Mouse (Mus musculus) 3T3-L1 (cell line): ENCODE results near the gene D10Jhu81e.

Experiments
- DNase-seq: peaks from one replicate; pipeline ENCODE4 v3.0.0-alpha.2; 2015; ENCODE audit warnings: low read depth, low spot score

The D10Jhu81e gene

DNA sequence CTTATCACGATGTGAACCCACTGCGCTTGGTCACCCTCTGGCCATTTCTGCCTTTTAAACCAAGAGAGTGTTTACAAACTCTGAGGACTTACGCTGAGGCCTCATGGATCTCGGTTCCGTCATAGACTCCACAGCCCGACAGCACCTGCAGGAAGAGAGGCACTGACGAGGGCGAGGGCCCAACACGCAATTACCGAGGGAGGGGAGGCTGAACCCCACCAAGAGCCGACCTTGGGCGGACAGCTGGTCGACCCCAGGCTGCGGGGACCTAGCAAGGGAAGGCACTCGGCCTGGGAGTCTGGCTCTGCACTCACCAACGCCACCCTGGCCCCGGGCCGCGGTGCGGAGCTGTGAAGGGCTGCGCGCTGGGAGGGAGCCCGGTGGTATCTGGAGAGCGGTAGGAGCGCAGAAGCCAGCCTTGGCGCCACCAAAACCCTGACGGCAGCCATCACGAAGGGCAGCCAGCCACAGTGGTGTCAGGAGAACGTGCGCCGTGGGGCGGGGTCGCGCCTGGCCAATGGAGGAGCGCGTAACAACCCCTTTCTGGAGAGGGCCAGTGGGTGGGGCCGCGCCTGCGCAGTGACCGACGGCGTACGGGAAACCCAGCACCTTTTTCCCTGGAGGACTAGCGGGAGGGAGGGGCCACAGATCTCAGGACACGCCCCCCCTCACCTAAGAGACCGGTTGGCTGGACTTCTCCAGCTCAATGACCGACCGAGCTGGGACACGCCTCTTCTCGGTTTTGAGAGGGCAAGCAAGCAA lies at the start of gene D10Jhu81e:
D10Jhu81e (minus strand) TSS at position 502 of the 762 bp plus-strand sequence.
- peak; percentile 97 for DNase-seq

DNA sequence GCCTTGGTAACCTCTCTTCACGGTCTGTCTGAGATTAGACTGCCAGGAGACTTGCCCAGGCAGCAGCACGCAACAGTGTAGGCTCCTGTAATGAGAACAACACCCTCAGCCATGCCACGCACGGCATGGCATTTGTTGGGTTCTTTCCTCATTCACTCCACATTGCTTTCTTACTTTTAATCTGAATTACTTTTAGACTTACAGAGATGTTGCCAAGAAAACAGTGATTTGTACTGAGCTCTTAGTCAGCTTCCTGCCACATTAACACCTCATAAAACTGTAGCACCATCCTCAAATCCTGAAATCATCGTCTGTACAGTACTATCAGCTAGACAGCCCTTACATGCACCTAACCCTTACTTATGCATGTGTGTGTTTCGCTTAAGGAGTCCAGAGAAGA lies 49.0 kb upstream of the D10Jhu81e start:
- no peak for DNase-seq

DNA sequence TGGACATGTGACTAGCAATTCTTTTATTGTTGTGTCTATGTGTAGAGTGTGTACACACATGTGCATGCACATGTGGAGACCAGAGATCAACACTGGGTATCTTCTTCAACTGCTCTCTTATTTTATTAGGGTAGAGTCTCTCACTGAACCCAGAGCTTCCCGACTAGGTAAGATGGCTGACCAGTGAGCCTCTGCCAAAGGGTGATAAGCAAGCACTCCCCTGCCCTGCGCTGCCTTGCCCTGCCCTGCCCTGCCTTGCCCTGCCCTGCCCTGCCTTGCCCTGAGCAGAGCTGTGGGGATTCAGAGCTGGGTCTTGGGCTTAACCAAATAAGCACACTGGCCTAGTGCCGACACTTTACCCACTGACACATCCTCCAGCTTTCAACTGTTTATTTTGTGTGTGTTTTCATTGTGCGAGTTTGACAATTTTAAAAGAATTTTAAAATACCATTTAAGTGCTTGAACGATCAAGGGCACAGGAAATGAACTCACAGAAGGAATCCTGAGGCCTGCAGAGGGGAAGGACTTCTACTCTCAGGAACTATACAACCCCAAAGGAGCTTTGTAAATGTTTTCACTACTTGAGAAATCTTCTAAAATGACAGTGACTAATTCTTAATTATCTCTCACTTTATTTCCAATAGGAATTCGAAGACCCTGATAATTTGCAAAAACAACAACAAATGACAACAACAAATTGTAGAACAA lies 46.9 kb upstream of the D10Jhu81e start:
- no peak for DNase-seq

DNA sequence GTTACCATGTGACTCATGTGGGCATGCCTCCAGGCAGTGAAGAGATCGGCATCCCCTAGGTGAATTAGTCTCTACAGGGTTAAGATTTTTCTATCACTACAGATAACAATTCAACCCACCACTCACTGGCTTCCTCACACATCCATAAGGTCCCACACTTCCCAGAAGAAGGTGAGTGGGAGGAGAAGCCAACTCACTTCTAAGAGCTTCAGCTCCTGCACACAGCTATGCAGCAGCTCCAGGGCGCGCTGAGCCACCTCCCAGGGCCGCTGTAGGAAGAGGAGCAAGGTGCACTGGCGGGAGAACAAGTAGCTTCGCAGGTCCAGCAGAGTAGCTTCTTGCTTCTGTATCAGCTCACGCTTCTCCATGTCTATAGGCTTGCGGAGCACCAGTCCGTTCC lies 44.8 kb upstream of the D10Jhu81e start:
- DNase-seq, result no peak

DNA sequence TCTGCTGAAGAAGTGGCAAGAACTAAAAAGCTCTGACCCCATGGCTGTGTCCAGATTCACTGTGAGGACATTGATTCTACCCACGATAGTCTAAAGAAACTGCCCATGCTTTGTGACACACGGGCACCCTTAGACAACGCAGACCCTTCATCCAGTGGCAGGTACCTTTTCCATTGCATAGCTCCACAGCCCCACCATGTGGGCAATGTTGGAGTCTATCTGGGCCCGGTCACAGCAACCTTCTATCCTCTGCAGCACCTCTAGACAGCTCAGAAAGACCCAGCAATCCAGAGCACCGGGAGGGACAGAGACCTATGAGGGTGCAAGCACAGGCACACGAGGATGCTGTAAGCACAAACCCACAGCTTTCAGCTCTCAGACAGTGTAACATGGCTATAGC lies 41.7 kb upstream of the D10Jhu81e start:
- peak; percentile 6 for DNase-seq

DNA sequence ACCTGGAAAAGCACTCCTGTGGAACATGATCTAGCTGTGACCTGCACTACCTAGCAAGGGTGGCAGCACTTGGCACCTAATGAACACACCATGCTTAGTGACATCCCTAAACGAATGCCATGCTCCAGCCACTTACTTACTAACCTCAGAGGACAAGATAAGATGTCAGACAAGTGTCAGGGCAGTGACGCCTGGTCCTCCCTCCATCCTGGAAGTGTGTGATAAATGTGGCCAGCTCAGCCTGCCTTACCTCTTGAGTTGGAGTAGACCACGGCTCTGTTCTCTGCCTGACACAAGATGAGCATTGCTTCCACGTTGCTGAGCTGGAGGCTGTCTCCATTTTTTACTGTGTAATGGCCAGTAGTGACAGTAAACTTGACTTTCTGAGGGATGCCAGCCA lies 31.6 kb upstream of the D10Jhu81e start:
- no peak for DNase-seq

DNA sequence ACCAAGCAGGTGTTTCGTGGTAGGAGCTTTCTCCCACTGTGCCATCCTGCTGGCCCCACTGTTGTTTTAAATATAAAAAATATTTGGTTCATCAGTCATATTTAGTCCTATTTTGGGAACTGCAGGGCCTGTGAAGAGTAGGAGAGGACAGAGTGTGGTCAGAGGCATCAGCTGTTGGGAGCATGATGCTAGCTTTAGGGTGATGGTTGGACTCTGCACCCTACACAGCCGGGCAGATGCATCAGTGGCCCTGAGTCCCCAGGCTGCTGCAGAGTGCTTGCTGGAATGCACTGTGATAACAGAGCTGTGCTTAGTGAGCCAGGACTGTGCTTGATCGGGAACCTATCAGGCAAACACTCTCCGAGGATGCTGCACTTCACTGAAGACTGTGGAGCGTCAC lies 23.4 kb upstream of the D10Jhu81e start:
- no peak for DNase-seq

DNA sequence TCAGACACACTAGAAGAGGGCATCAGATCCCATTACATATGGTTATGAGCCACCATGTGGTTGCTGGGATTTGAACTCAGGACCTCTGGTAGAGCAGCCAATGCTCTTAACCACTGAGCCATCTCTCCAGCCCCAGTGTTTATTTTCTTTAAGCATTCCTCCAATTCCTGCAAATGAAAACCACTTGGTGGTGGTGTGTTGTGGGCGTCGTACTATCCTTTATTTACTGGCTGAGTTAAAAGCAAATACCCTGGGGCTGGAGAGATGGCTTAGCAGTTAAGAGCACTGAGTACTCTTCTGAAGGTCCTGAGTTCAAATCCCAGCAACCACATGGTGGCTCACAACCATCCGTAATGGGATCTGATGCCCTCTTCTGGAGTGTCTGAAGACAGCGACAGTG lies 16.5 kb upstream of the D10Jhu81e start:
- peak; percentile 58 for DNase-seq

DNA sequence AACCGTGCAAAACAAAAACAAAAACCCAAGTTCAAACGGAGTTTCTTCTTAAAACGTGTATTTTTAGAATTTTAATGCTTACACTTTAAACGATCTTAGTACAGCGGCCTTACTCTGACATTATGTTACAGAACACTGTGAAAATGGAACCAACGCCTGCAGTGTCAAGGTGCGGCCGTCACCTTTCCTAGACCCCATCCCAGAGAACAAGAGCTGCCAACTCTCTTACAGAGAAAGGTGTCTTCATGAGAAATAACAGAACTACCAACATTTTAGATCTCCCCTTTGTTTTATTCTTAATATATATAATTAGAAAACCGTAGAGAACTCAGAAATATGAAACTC lies 15.8 kb upstream of the D10Jhu81e start:
- no peak for DNase-seq

DNA sequence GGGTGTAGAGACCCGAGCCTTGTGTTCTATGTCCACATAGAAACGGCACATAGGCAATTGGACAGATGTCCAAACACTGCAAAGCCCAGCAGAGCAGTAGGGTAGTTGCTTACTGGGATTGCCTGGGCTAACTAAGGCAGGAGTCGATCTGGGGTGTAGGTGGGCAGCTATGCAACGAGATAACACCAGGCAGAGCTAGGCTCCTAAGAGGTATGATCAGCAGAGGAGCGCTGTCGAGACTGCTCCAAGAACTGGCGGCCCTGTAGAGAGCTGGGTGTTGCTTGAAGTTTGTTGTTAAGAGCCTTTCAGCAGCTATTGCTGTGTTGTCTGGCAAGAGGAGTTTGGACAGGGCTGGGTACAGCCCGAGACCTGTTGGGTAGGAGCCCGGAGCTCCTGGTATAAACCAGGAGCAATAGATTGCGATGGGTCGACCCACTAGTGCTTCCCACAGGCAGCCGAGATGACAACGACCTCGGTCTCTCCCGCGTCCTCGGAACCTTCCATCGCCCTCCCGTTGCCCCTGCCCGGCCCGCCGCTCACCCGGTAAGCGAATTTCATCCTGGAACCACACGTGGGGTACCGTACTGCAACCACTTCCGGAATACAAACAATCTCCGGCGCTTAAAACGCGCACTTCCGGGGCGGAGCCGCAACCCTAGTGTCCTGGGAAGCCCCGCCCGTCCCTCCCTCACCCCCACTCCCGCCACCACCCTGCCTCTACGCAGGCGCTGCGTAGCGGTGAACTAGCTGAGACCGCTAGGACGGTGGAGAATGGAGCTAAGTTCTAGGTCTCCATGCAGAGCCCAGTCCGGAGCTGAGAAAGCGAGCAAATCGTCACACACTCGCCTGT lies 15.2 kb upstream of the D10Jhu81e start, which contains the start of gene Pwp2:
Pwp2 (minus strand) TSS at position 619 of the 850 bp plus-strand sequence.
- peak; percentile 96 for DNase-seq

DNA sequence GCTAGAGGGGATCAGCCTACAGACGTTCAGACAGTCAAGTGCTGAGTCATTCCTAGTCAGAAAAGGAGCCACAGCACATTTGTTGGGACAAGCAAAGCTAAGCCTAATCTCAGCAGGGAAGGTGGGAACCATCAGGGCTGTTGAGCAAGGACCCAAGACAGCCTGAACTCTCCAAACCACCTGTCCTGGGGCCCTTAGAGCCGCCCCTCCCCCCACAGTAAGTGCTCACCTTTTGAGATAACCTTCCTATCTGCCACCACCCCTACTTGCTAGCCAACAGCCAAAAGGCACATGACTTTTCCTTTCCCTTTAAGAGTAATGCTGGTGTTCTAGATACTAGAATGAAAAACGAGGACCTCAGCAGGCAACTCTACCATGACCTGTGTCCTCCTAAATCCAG lies 14.0 kb upstream of the D10Jhu81e start:
- DNase-seq, result no peak

DNA sequence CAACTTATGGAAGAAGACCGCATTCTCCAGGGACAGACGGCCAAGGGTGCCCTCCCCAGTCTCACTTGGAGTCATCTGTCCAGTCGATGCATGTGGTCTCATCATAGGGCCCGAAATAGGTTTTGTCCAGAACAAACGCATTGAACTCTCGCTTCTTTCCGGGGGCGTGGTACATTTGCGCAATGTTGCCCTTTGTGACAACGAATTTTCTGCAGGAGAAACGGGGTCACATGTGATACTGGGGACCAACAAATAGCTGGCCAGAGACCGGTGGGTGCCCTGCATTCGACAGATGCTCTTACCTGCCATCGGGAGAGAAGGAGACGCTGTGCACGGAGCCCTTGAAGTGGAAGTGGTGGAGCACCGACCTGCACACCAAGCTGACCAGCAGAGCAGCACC lies 12.7 kb upstream of the D10Jhu81e start:
- DNase-seq, result no peak

DNA sequence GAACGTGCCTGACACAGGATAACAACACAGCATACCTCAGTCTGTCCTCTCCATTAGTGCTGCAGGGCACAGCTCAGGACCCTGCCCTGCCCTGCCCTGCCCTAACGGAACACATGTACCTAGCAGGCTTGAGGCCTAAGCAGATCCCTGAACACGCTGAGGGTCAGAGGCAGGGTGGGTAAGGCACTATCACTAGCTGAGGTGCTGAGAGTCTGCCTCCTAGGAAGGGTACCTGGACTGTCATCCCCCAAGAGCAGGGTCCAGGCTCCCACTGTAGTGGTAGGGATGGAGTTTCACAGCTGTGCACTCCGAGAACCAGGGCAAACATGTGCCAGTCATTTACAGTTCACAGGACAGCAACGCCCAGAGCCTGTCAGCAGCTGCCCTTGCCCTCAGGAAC lies 4.9 kb upstream of the D10Jhu81e start:
- DNase-seq, result no peak

DNA sequence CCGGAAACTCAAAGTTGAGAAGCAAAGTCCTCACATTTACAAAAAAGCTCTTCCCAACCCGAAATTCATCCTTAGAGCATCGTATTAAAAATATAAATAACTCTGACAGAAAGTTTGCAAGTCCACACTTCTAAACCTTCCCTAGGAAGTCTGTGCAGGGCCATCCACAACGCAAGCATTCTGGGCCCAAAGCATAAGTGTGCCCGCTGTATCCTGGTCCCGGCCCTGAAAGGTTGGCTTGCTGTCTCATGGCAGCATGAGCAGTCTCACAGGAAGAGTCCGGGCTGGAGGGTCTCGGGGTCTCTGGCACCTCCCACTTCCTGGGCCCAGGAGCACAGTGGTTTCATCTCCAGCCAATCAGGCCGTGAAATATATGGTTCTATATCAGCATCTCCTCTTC lies 2.0 kb upstream of the D10Jhu81e start:
- DNase-seq, result no peak

DNA sequence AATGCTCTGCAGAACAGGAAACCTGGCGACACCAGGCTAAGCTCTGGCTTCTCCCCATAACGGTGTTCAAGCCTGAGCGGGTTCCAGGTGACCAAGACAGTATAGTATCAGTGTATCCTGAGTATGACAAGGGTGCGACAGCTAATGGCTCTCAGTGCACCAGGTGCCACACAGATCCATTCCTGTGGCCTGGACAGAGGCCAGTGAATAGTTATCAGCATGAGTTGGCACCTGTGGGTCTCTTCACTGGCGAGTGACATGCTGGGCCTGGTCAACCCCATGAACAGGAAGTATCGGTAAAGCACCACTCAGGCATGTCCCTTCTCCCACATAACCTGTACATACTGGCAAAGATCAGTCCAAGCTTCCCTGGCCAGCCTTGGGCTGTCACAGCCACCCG lies 1.5 kb upstream of the D10Jhu81e start:
- peak; percentile 33 for DNase-seq

DNA sequence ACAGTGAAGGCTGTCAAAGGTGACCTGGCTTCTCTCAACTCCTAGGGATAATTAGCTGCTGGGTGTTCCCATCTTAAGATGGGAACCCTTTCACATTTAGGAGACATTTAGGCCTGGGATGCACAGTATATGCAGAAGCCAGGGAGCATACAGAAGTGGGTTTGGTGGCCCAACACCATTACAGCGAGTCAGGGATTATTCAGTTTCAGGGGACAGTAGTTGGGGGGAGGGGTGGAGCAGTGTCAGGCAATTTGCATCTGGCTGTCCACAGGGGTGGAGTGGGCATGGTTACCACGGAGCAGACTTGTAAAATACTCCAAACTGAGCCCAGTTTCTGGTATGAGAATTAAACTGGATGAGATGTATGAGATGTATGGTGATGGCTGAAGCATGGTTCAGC lies 863 bp upstream of the D10Jhu81e start:
- no peak for DNase-seq

DNA sequence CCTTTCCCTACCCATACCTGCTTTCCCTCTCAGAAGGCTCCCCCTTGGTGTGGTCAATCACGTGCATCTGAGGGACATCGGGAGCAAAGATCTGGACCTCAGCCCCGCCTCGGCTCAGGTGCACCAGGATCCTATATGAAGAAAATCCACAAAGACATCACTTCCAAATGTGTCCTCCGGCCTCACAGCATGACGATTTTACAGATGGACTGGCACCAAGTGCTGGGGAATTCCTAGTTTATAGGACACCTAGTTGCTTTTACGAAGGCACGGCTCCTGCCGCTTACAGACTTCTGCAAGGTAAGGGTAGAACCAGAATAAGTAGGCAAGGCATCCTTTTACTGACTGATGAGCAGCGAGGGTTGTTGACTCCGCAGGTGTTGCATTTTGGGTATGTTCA lies 790 bp downstream of the D10Jhu81e start:
- no peak for DNase-seq

DNA sequence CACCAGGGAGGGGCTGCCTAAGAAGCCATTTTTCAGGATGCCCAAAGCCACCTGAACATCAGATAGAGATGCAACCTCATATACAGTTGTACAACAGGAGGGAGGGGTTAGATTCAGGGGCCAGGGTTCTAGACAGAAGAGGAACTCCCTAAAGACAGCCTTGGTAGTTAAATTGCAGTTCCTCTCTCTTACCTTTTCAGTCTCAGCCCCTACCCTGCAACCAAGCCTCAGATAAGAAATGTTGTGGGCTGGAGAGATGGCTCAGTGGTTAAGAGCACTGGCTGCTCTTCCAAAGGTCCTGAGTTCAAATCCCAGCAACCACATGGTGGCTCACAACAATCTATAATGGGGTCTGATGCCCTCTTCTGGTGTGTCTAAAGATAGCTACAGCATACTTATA lies 1.8 kb downstream of the D10Jhu81e start:
- no peak for DNase-seq

DNA sequence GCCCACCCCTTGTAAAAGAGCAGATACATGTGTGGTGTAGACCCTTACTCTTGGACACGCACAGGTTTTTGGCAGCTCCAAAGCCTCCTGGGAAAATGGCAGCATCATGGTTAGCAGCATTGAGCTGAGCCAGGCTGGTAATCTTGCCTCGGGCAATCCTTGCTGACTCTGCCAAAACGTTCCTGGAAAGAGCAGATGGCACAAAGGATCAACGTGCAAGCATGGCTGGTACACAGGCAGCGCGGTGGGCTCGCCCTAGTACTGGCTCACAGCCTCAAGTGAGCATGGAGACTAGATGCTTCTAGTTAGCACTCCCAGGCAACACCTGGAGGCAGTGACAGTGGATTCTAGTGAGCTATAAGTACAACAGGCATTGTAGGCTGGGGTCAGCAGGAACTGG lies 2.2 kb downstream of the D10Jhu81e start:
- no peak for DNase-seq

DNA sequence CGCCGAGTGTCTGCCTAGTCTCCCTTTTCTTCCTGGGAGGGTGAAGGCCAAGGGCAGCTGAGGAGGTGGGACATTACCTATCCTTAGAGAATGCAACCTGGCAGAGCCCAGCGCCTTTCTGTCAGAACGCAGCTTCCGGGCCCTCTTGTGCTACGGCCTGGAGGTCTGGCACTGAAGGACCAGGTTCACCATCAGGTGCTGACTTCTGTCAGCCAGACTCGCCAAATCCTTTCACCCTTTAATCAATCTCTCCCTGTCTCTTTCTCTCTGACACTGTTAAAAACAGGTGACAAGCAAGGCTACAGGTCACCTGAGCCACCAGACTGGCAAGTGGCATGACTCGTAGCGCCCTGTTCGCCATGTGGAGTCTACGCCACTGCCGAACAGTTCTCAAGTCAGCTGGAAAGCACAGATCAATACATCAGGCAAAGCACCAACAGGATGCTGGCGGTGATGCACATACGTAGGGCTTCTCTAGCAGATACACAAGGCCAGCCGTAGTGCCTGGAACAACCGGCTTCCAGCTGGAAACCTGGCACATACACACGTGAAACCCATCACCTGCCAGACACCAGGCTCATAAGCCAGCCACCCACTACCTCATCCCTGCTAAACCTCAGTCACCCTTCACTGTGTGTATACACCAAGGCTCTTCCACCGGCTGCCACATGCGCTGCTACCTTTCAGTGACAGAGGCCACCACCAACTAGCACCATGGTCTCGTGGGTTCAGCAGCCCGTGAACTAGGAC lies 4.2 kb downstream of the D10Jhu81e start:
- no peak for DNase-seq

DNA sequence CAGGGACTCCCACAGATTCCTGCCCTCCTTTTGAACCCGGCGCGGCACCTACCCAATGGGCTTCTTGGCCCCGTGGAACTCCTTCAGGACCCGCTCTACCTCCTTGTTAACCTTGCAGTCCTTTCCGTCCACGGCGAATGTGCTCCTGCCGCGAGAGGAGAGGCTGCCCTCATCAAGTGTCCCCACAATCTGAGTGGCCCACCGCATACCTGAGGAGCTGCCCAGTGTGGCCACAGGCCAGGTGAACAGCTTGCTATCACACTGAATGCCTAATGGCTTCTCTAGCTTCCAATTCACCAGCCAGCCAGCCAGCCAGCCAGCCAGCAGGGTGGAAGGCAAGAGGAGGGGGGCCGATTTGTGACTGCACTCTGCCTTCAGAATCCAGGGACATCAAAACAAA lies 4.8 kb downstream of the D10Jhu81e start:
- no peak for DNase-seq

DNA sequence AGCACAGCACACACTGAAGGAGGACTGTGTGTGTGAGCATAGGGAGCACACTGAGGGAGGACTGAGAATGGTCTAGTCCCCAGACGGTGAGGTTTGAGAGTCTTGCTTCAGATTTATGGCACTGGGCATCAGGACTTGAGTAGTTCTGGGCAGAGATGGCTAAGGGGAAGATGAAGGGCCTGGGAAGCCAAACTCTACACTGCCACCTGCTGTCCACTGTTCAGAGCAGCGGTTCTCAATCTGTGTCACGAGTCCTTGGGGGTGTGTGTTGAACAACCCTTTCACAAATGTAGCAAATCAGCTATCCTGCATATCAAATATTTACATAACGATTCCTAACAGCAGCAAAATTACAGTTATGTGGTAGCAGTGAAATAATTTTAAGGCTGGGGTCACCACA lies 5.7 kb downstream of the D10Jhu81e start:
- DNase-seq, result peak; percentile 87
